Mouse (Mus musculus) brain, embryonic 14.5 days (tissue): ENCODE results near the gene Iqgap3.

Experiments used
- CTCF ChIP-seq: fragments of 200-500 bp; IDR thresholded peaks from 2 replicates; pipeline ENCODE4 v1.5.1; 2012; ENCODE audit warnings: inconsistent platforms, mild to moderate bottlenecking, moderate library complexity, borderline replicate concordance; ENCODE audit not compliant: insufficient read depth, insufficient read length; ENCODE audit errors: extremely low read depth
- POLR2A ChIP-seq: fragments of 200-500 bp; IDR thresholded peaks from 2 replicates; pipeline ENCODE4 v1.6.1; 2012; ENCODE audit warnings: mild to moderate bottlenecking, inconsistent platforms, borderline replicate concordance; ENCODE audit not compliant: poor library complexity, insufficient read depth, insufficient read length, severe bottlenecking; ENCODE audit errors: extremely low read depth

GRCm38 (mm10) chr3:88100251-88100650 lies 18.5 kb downstream of the Iqgap3 start:
- TF ChIP-seq POLR2A = no peak
- TF ChIP-seq CTCF = no peak
